Mouse (Mus musculus) cerebellum, adult 2 months (tissue): ENCODE measurements at regions not wholly inside any gene's neighbourhood (a gene's known extent, or its start where the extent isn't known, plus 50 kb on each side); places are given as distances from the start of the nearest gene placed in this dataset.

Source experiments
- DNase-seq, 2 experiments: peaks; one replicate each; pipeline ENCODE4 v3.0.0; 2021
- H3K27ac ChIP-seq: fragments of 200-500 bp; 2 replicates; pipeline ENCODE4 v1.5.1; 2012; ENCODE audit warnings: low read length, control low read depth, inconsistent platforms; ENCODE audit not compliant: insufficient read depth
- H3K27me3 ChIP-seq: fragments of 200-500 bp; 2 replicates; pipeline ENCODE4 v1.6.1; 2012; ENCODE audit warnings: inconsistent platforms, mild to moderate bottlenecking, low read length, moderate library complexity; ENCODE audit not compliant: control insufficient read depth, insufficient read depth
- H3K4me1 ChIP-seq: fragments of 200-500 bp; 2 replicates; pipeline ENCODE4 v1.6.1; 2011; ENCODE audit warnings: low read length; ENCODE audit not compliant: control insufficient read depth, insufficient read depth
- H3K4me3 ChIP-seq: fragments of 200-500 bp; replicated peaks from 2 replicates; pipeline ENCODE3; 2011; ENCODE audit warnings: mild to moderate bottlenecking, low read depth, low read length, control low read depth; ENCODE audit not compliant: insufficient read depth
- CTCF ChIP-seq: fragments of 200-500 bp; IDR thresholded peaks from 2 replicates; pipeline ENCODE4 v1.5.1; 2011; ENCODE audit warnings: low read depth, mild to moderate bottlenecking, control low read depth, low read length, moderate library complexity, borderline replicate concordance; ENCODE audit not compliant: insufficient read depth
- POLR2A ChIP-seq: fragments of 200-500 bp; IDR thresholded peaks from 2 replicates; pipeline ENCODE4 v1.6.1; 2011; ENCODE audit warnings: low read length, control low read depth, borderline replicate concordance; ENCODE audit not compliant: insufficient read depth
- WGBS: fragments of 180-500 bp; shearing (Covaris S2); methylation state at CpG from one replicate; pipeline ENCODE4 v1.1.7; 2018; 5-methylcytosine and 5-hydroxymethylcytosine counted together

DNA sequence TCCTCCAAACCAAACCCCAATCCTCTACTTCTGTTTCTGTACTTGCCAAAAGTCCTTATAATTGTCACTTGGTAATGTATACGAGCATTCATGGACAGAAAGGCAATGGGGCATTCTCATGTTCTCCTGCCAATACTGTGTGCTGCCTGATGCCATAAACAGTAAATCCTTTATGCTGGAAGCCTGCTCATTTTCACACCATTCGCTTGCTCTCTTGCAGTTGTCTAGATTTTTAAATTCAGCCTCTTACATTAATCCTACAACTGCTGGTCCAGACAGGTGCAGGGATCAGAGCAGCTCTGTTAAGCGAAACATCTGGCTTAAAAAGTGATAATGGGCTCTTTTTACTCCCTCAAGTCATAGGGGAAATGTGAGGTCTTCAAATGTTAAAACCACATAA is 152.9 kb upstream of the Vgll2 start:
- Histone ChIP-seq H3K27me3 (no peaks in the 10 kb centered on the region), H3K4me3 (no peak overlapping the region), H3K4me1 (no peaks in the 10 kb centered on the region), H3K27ac (no peak overlapping the region)
- 63% methylated on average over 3 of the region's 3 CpGs for WGBS
- TF ChIP-seq POLR2A (no peak), CTCF (no peak)
- DNase-seq: no peak

GRCm38 (mm10) chr10:51911066-51911691 is 111.1 kb upstream of the Vgll2 start:
- no peaks in the 10 kb centered on the region for H3K27me3 ChIP-seq
- TF ChIP-seq POLR2A (no peak), CTCF (no peak)
- WGBS: 15% methylated on average over 10 of the region's 10 CpGs
- no peak overlapping the region for H3K27ac ChIP-seq
- no peak overlapping the region for H3K4me3 ChIP-seq
- H3K4me1 ChIP-seq: no peaks in the 10 kb centered on the region
- no peak for DNase-seq

GRCm38 (mm10) chr10:51912096-51912495 is 110.2 kb upstream of the Vgll2 start:
- no peaks in the 10 kb centered on the region for H3K27me3 ChIP-seq
- no peak overlapping the region for H3K27ac ChIP-seq
- WGBS: 50% methylated on average over 1 of the region's 1 CpGs
- TF ChIP-seq CTCF: no peak
- no peak for TF ChIP-seq POLR2A
- no peaks in the 10 kb centered on the region for H3K4me1 ChIP-seq
- DNase-seq: no peak
- no peak overlapping the region for H3K4me3 ChIP-seq

DNA sequence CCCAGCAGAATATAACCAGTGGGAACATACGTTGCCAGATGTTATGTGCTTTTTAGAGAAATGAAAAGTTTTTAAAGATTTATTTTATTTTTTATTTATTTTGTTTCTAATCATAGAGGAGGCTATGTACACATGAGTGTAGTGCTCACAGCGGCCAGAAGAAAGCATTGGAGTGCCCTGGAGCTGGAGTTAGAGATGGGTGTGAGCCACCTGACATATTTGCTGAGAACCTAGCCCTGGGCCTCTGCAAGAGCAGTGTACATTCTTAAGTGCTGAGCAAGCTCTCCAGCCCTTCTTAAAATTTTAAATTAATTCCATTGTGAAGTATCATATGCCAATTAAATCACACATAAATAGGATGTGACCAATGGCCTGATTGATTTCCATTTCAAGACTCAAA is 95.7 kb upstream of the Vgll2 start:
- Histone ChIP-seq H3K4me1 (no peaks in the 10 kb centered on the region), H3K27me3 (no peaks in the 10 kb centered on the region), H3K4me3 (no peak overlapping the region), H3K27ac (no peak overlapping the region)
- no peak for DNase-seq
- WGBS: 94% methylated on average over 2 of the region's 2 CpGs
- TF ChIP-seq CTCF (no peak), POLR2A (no peak)

- TF ChIP-seq CTCF: no peak
- no peak for TF ChIP-seq POLR2A
- 69% methylated on average over 6 of the region's 6 CpGs for WGBS
- H3K4me3 ChIP-seq: no peak overlapping the region
- H3K27ac ChIP-seq: no peak overlapping the region
- no peaks in the 10 kb centered on the region for H3K27me3 ChIP-seq
- no peaks in the 10 kb centered on the region for H3K4me1 ChIP-seq
- DNase-seq: no peak
Observed at GRCm38 (mm10) chr10:51929341-51929740, 93.0 kb upstream of the Vgll2 start.

- Histone ChIP-seq H3K27ac (no peak overlapping the region), H3K4me3 (no peak overlapping the region), H3K4me1 (no peaks in the 10 kb centered on the region), H3K27me3 (no peaks in the 10 kb centered on the region)
- no peak for DNase-seq
- TF ChIP-seq CTCF (no peak), POLR2A (no peak)
- 31% methylated on average over 2 of the region's 2 CpGs for WGBS
Observed at GRCm38 (mm10) chr10:51930266-51930665, 92.0 kb upstream of the Vgll2 start.

DNA sequence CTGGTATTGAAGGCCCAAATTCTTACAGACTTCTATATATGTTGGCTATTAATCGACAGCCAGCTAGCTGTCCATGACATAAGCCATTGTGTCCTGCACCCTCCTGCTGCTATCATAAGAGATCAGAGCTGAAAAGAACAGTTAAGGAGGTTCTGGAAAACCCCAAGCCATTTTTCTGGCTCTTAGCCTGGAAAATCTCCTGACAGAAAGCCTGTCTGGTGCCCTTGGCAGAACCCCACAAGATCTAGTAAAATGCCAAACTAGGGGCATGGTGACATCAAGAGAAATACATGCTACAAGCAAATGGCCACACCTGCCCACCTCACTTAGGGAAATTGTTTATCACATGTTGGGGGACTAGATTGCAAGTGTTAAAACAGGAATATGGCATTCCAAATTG is 91.6 kb upstream of the Vgll2 start:
- 2% methylated on average over 1 of the region's 1 CpGs for WGBS
- peak in 1 of 2 experiments; percentile 37 for DNase-seq

GRCm38 (mm10) chr10:51935482-51935881 is 86.8 kb upstream of the Vgll2 start:
- DNase-seq: no peak
- Histone ChIP-seq H3K27ac (no peak overlapping the region), H3K4me3 (no peak overlapping the region), H3K4me1 (no peaks in the 10 kb centered on the region), H3K27me3 (no peaks in the 10 kb centered on the region)
- TF ChIP-seq CTCF: no peak
- TF ChIP-seq POLR2A: no peak
- 35% methylated on average over 3 of the region's 3 CpGs for WGBS

More for the DNA sequence above, 91.6 kb upstream of the Vgll2 start:
- Histone ChIP-seq H3K4me3 (no peak overlapping the region), H3K27me3 (no peaks in the 10 kb centered on the region), H3K27ac (no peak overlapping the region), H3K4me1 (no peaks in the 10 kb centered on the region)
- TF ChIP-seq CTCF (no peak), POLR2A (no peak)
